ENCODE assay signal across 15 mouse cellular contexts in genomic region chr4:65426437-65426836, GRCm38 (mm10).
DNase-seq lines count a peak whose midpoint lies in the region; ATAC-seq and TF ChIP-seq lines count a peak whose summit lies in the region.
"Had no signal": no experiment of that assay in that cellular context is flagged by ENCODE, and none has a peak within 500 bp of the region (broad histone marks: within the 10 kb centered on the region; RNA-seq: fewer than 3 reads in every experiment).

No protein-coding gene starts in this region.

- H3K9ac ChIP-seq in kidney, embryonic 16.5 days (replicated peaks; ENCODE audit: low read length), result no peak overlapping the region
- H3K9ac ChIP-seq in intestine, embryonic 15.5 days, result no peak overlapping the region
- H3K9ac ChIP-seq: hindbrain, embryonic 15.5 days; limb, embryonic 15.5 days had no signal

- H3K9me3 ChIP-seq in kidney, embryonic 16.5 days (ENCODE audit: low read length), result no peaks in the 10 kb centered on the region
- no peaks in the 10 kb centered on the region for H3K9me3 ChIP-seq in intestine, embryonic 15.5 days
- H3K9me3 ChIP-seq: hindbrain, embryonic 15.5 days; limb, embryonic 15.5 days had no signal

- no peaks in the 10 kb centered on the region for H3K27me3 ChIP-seq in kidney, adult 2 months (replicated peaks; ENCODE audit: control insufficient read depth, insufficient read depth, low read length)
- H3K27me3 ChIP-seq in kidney, embryonic 16.5 days (ENCODE audit: insufficient read depth, low read length), result no peaks in the 10 kb centered on the region
- H3K27me3 ChIP-seq in intestine, embryonic 15.5 days (replicated peaks), result no peaks in the 10 kb centered on the region
- H3K27me3 ChIP-seq: CH12.LX; hindbrain, embryonic 15.5 days; limb, embryonic 15.5 days; Patski had no signal

- no peak overlapping the region for H3K4me3 ChIP-seq in kidney, adult 2 months (ENCODE audit: insufficient read depth, low read depth, low read length)
- H3K4me3 ChIP-seq in kidney, embryonic 16.5 days (ENCODE audit: low read length), result no peak overlapping the region
- H3K4me3 ChIP-seq in intestine, embryonic 15.5 days (replicated peaks), result no peak overlapping the region
- H3K4me3 ChIP-seq: hindbrain, embryonic 15.5 days; left cerebral cortex, adult 2 months; limb, embryonic 15.5 days had no signal

- DNase-seq in kidney, adult 2 months, result peak; percentile 23
- DNase-seq in NIH3T3 (ENCODE audit: low read depth) (peak; percentile 56), adipocyte (ENCODE audit: low spot score) (peak; percentile 86)
- peak; percentile 17 to 41 for DNase-seq in cerebellum, postnatal 25 days
- DNase-seq in thymus, adult 18-20 months, result no peak
- DNase-seq in frontal cortex, adult 2 months (ENCODE audit: extremely low spot score in 1 of 2, low spot score in 1 of 2), result no peak
- DNase-seq: midbrain, embryonic 14.5 days had no signal

- no peak for TF ChIP-seq CTCF in kidney, adult 2 months (conservative IDR thresholded peaks at IDR 0.05; ENCODE audit: insufficient read depth, insufficient read length, low read depth, low read length)

- no peaks in the 10 kb centered on the region for H3K36me3 ChIP-seq in kidney, adult 2 months (ENCODE audit: control insufficient read depth, insufficient read depth, low read length)
- no peaks in the 10 kb centered on the region for H3K36me3 ChIP-seq in kidney, embryonic 16.5 days (ENCODE audit: insufficient read depth, low read length)
- H3K36me3 ChIP-seq in intestine, embryonic 15.5 days, result no peaks in the 10 kb centered on the region
- H3K36me3 ChIP-seq: hindbrain, embryonic 15.5 days; limb, embryonic 15.5 days had no signal

- TF ChIP-seq POLR2A in kidney, adult 2 months (IDR thresholded peaks at IDR 0.05; ENCODE audit: low read depth, low read length), result no peak

- no peak overlapping the region for H3K4me2 ChIP-seq in kidney, embryonic 16.5 days (replicated peaks; ENCODE audit: low read depth, low read length)
- H3K4me2 ChIP-seq in intestine, embryonic 15.5 days (replicated peaks), result no peak overlapping the region
- H3K4me2 ChIP-seq: hindbrain, embryonic 15.5 days; limb, embryonic 15.5 days had no signal

- no peak overlapping the region for H3K27ac ChIP-seq in kidney, adult 2 months (ENCODE audit: insufficient read depth, low read depth, low read length)
- H3K27ac ChIP-seq in kidney, embryonic 16.5 days (ENCODE audit: low read length), result no peak overlapping the region
- no peak overlapping the region for H3K27ac ChIP-seq in intestine, embryonic 15.5 days
- H3K27ac ChIP-seq: hindbrain, embryonic 15.5 days; left cerebral cortex, adult 2 months; limb, embryonic 15.5 days had no signal

- ATAC-seq in kidney, embryonic 16.5 days (ENCODE audit: low FRiP score, low TSS enrichment), result no peak
- ATAC-seq in intestine, embryonic 15.5 days, result no peak
- ATAC-seq: forebrain, embryonic 16.5 days; Patski had no signal

- H3K4me1 ChIP-seq in kidney, adult 2 months (ENCODE audit: control insufficient read depth, insufficient read depth, low read length), result no peaks in the 10 kb centered on the region
- no peaks in the 10 kb centered on the region for H3K4me1 ChIP-seq in kidney, embryonic 16.5 days (ENCODE audit: insufficient read depth, low read length)
- no peaks in the 10 kb centered on the region for H3K4me1 ChIP-seq in intestine, embryonic 15.5 days (replicated peaks)
- H3K4me1 ChIP-seq: hindbrain, embryonic 15.5 days had no signal

- WGBS in kidney, adult 2 months, result 65% methylated on average over 5 of the region's 5 CpGs
- 75% methylated on average over 5 of the region's 5 CpGs for WGBS in kidney, embryonic 16.5 days
- 73% methylated on average over 5 of the region's 5 CpGs for WGBS in intestine, embryonic 15.5 days

Comparison
In these comparisons a context has a peak if more than half of its experiments do, and no peak if none do; other contexts are left out.
1. DNase-seq: peak in kidney, adult 2 months (single experiment), NIH3T3 (single experiment), adipocyte (single experiment) and cerebellum, postnatal 25 days (2 of 2); none in thymus, adult 18-20 months (0 of 2) and frontal cortex, adult 2 months (0 of 2).